Mouse (Mus musculus): ENCODE measurements around the gene Zpbp.

Zpbp gene

DNA sequence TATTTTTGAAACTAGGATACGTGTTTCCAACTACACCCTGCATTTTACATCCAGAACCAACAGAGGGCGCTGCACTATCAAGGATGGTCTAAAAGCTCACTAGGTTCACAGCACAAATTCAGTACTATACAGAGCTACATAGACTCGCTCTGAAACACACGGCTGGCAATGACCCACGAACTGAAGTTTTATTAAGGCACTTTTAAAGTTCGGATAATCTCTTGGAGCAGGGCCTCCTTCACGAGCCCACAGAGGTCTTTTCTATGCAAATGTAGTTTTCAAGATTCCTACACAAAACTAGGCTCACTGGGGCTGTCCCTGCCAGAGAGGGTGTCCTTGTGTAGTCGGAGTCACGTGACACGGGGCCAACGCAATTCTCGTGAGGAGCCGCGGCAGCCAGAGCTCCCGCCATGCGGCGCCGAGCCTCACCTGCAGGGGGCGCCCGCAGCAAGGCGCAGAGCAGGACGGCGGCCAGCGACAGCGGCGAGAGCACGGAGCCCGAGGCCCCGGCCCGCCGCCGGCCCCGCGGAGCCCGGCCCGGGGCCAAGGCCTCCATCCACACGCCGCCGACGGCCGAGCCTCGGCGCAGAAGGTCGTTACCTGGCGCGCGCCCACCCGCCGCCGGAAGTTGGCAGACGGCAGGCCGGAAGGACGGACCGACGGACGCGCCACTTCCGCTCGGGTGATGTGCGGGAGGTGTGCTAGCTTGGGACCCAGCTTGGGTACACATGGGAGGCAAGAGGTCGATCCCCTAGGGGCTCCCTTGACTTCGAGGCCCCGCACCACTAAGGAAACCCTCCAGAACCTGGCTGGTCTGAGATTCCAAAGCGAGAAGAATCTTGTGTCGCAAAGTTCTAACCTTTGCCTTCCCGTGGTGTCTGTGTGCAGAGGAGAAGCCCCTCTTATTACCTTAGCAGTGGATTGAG lies at the start of gene Zpbp, which contains the start of gene Spata48:
Gene Zpbp, minus strand, starts transcription at position 774 of the 926 bp plus-strand sequence.
Gene Spata48, plus strand, starts transcription at position 460 of the 926 bp plus-strand sequence.
- peak; percentile 94 for DNase-seq

DNA sequence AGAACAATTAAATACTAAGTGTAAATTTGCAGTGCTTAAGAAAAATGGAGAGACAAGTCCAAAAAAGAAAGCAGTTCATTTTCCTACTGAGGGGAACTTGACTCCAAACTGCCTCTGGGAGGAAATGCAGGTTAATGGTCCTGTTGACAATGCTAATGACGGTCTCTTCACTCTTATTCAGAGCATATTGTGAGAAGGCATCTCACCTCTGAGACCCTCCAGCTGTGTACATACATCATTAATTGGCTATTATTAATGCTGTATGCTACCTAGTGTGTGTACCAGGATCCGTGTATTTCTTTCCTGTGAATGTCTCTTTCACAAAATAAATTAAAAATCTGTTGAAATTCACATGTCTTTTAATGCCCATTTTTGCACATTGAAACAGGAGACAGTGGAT lies 47.2 kb upstream of the Zpbp start:
- DNase-seq, result no peak

DNA sequence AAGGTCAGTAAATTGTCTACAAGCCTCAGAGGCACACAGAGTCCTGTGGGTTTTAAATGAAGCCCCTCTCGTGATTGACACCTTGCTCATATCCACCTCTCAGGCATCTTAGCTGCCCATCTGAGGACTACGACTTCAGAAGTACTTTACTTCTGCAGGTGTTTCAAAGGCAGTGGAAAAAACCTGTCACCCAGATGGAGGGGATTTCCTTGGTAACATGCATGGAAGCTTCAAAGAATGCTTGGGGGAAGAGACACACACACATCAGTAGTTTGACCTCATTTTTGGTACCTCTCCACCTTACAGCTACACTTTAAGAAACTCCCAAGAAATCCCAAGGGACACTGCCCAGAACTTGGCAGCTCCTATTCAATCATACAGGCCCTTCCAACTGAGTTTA lies 44.0 kb upstream of the Zpbp start:
- no peak for DNase-seq

DNA sequence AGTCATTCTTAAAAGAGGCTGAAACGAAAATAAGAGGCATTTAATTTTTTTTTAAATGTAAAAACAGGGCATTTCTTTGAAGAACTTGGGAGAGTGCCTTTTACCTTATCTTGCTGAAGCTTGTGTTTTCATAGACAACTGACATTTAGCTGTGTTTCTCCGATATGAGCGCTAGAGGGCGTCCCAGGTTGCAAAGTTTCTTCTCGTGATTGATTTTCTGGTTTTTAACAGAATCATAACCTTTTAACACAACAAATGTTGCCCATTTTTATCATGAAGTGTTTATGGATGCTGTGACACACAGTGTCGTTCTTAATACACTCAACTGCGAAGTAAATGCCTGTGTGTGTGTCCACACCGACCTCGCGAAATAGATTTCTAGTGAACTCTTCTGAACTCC lies 37.7 kb upstream of the Zpbp start:
- peak; percentile 25 for DNase-seq

DNA sequence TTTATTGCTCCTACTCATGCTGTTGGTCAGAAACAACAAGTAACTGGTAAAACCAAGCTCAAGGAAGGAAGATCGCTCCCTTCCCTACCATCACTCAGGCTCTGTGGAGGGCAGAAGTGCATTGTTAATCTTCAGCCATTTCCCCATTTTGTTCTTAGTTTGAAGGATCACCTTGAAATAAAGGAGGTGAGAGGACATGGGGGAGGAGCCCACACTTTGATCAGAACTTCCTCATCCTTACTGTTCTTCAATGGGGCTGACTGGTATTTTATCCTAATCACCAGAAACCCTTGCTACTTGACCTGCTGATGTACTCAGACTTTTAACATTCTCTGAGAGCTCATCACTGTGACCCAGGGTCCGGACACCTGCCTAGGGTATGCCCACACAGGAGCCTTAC lies 33.5 kb upstream of the Zpbp start:
- DNase-seq, result no peak

DNA sequence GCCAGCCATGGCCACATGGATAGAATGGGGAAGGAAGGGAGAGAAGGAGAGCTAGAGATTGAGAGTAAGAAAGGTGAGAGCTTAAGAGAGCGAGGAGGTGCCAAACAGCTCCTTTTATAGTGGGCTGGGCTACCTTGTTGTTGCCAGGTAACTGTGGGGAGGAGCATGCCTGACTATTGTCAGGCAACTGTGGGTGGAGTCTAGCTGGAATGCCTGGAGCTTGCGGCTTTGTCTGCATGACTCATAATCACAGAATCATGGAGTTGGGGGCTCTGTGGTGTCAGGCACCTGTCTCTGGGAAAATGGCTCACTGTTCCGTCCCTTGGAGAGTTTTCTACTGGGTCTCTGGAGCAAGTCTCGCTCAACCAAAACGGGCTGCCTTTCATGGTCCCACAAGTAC lies 29.8 kb upstream of the Zpbp start:
- DNase-seq, result no peak

DNA sequence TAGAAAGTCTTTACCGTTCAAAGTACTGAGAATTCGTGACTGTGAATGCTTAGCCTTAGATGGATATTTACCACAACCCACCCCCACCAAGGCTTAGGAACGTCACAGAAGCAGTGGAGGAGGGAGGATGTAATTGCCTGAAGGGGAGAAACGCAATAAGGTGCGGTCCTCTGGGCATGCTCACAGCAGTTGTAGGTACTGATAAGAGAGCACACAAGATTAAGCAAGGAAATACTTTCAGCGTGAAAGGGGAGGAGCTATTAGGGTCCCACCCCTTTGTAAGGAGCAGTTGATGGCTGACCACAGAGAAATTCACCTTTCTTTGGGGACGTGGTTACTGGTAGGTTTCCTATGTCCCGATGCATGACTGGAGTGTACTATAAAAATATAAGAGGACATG lies 22.2 kb upstream of the Zpbp start:
- DNase-seq, result no peak

DNA sequence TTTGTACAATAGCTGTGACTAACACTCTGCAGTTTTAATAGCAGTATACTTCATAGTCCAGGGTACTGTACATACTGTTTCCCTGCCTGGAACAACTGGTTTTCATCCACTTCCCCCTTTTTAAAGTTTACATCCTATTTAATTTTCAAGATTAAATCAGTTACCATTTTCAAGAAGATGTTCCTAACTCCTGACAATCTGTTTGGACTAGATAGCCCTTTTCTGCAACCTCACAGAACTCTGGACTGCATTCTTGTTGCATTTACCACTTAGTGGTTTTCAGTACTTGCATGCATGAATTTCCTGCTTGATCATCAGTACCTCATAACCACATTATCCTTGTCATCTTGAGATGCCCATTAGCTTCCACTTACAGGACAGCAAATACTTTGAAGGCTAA lies 6.7 kb upstream of the Zpbp start:
- DNase-seq, result no peak

DNA sequence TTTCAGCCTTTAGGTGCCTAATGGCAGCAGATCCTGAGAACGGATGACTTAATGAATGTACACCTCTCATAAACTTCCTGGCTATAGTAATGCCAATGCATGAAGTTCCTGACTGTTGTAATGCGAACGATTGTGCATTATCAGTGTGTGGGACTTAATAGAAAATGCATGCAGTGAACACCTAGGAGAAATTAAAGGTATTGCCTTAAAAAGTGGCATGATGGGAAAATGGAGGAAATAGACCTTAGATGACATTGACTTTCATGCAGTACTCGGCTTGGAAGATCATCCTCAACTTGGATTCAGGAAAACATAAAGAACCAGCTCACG lies 318 bp upstream of the Zpbp start:
- DNase-seq, result no peak

DNA sequence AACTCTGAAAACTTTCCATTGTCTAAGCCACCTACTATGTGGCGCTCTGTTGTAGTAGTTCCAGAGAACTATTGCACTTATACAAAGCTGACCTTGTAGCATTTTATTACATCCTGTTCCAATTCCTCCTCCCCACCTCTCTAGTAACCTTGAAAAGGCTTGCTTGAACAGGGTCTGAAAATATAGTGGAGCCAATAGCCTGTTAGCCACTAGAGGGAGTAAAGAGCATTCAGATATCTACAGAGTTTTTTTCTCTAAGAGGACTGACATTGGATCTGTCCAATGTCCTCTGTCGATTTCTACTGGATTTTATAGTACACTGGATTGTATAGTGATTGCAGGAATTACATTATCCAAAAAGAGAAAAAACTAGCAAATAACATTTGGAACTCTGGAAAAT lies 7.2 kb downstream of the Zpbp start:
- DNase-seq, result peak; percentile 28

DNA sequence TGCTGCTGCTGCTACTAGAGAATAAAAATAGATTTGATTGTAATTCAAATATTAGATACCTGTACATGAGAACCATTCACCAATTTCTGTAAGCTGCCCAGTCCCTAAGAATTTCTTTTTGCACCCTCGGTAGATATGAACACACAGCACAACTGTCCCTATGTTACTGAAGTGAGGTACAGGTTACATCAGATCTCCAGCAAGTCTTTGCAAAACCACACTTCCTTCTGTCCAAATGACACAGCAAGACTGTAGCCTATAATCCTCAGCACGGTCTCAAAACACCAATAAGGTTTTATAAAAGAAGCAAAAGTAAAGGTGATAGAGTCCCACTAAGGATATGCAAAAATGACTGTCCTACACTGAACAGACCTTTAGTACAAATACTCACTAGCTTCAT lies 44.9 kb downstream of the Zpbp start:
- DNase-seq, result no peak

DNA sequence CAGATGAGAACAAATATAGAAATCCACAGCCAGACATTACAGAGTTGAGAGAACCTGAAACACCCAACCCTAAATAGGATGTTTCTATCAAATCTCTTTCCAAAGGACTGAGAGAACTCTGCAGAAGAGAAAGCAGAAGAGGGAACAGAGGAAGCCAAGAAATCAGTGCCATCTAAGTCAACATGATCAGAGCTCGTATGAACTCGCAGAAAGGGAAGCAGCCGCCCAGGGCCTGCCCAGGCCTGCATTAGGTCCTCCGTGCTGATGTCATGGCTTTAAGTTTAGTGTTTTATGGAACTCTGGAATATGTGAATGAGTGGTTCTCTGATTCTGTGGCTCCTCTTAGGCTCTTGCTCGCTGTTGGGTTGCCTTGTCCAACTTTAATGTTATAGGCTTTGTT lies 48.0 kb downstream of the Zpbp start:
- no peak for DNase-seq

DNA sequence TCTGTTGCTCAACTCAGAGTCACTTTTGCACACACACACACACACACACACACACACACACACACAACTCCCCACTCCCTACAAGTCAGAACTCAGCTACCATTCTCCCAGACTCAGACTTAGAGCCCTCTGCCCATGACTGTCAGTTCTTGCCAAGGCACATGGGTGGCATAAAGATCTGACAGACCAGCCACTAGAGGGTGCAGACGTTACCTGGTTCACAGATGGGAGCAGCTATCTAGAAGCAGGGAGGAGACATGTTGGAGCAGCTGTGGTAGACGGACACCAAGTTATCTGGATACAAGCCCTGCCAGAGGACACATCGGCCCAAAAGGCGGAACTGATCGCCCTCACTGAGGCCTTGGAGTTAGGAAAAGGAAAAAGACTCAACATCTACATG lies 67.5 kb downstream of the Zpbp start:
- DNase-seq, result no peak

DNA sequence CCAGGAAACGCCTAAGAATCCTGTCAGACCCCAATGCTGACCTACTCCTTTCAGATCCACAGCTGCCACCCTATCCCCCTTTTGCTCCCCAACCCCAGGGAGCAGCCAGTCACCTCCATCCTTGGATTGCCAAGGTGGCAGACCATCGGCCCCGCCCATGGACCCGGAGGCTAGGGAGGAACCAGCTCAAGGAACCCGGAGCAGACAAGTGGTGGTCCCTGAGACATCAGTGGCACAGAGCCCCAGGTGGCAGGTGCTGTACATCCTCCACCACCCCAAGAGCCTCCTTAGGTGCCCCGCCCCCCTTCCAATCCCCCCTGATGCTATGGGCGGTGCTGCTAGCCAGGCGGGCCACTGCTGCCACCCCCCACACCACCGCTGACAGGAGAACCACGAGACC lies 69.0 kb downstream of the Zpbp start:
- no peak for DNase-seq

DNA sequence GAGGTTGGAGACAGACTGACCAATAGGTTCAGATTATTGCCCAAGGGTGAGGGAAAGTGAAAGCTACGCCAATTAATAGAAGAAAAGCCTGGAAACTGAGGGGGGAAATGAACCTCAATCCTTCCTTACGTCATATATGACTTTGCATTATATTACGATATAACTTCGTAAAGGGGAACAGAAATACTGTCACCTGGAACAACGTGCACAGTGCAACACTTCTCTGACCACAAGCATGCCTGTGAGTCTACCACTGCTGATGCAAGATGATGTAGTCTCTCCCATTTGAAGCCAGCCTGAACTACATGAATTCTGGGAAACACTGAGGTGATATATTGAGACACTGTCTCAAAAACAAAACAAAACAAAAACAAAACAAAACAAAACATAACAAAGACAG lies 90.9 kb downstream of the Zpbp start:
- no peak for DNase-seq

DNA sequence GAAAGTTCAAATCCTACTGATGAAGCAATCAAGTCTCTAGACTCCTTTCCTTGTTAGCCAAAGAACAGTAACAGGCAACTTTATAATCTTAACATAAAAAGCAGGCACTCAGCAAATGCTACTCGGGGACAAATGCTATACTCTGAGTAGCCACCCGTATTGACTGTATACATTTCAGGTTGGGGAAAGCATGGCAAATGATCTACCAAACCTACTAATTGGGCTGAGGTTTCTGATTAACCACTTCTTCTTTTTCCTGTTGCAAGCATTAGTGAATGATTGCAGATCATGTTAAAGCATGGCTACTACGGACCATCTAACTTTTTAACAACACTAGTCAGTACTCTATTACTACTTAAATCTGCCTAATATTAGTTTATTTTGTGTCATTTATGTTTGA lies 178.7 kb downstream of the Zpbp start:
- no peak for DNase-seq

DNA sequence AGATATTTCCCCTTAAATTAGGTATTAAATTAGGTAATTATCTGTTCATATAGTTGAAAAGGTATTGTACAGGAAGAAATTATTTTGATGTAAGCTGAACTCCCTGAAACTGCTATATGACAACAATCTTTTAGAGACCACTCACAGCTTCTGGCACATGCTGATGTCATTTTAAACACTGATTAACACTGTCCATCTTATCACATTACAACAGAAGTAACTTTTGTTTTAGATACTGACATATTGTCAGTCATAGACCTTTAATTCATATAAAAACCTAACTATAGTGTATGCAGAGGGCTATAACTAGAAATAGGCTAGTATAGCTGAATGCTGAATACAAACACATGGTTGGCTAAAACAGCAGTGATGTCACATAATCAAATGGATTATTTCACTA lies 182.1 kb downstream of the Zpbp start:
- DNase-seq, result no peak

DNA sequence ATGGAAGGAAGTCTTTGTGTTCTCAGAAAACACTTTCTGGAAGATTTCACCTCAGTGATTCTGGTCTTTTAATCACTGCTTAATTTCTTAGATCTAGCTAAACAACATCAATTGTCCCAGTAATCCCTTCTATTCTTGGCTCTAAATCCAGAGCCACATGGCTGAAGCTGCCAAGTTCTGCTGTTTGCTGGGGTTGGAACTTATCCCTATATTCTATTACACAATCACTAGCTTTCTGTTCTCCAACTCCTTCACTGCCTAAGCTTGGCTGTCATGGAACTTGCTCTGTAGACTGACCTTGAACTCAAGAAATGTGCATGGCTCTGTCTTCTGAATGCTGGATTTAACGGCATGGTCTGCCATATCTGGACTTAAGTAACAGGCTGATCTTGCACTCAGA lies 204.9 kb downstream of the Zpbp start:
- no peak for DNase-seq

DNA sequence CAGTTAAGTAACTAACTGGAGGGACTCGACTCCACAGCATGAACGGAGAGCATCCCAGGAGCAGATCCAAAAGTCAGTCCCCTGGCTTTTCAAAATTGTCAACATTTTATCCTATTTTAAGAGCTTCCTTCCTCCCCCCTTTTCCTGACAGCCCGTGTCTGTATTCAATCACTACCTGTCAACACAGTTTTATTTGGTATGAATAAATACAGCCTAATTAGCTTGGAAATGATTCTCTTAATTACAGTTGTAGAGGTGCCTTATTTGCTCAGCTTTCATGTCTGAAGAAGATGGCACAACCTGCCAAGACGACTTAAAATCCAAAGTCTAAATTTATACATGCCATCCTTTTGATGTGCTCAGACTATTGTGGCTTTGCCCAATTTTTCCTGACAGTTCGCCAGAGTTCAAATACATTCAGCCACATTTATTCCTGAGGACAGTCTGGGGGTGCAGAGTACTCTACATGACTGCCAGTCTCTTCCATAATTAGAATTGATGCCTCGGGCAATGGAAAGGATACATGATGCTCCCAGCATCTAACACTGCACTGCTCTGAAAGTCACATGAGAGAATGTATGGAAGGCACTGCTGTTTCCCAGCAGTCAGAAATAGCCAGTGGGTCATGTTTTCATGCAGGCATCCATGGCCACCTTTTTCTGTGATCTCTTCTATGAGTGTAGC lies 219.4 kb downstream of the Zpbp start:
- no peak for DNase-seq

DNA sequence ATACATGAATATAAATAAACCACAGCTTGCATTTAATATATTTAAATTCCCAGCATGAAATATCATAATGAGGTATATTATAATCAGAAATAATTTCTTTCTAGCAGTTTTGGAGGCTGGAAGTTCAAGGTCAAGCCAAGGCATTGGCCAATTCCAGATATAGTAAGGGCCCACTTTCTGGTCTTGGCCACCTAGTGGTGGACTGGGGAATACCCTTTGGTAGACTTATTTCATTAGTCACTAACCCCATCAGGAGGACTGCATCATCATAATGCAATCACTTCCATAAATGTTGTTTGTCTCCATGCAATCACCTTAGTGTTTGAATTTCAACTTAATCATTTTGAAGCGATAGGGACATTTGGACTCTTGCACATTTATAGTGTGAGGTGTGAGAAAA lies 222.9 kb downstream of the Zpbp start:
- no peak for DNase-seq

All from kidney, adult 9 months (tissue).